Mouse (Mus musculus): ENCODE measurements around the gene Dkk2. TPM values are rescaled to one million over a fixed set of nuclear protein-coding genes. Genes with fewer than 3 reads are reported as not detected.

Dkk2 gene
- polyA plus RNA-seq, 1 experiment from 2014 or later, result 6.8 TPM

DNA sequence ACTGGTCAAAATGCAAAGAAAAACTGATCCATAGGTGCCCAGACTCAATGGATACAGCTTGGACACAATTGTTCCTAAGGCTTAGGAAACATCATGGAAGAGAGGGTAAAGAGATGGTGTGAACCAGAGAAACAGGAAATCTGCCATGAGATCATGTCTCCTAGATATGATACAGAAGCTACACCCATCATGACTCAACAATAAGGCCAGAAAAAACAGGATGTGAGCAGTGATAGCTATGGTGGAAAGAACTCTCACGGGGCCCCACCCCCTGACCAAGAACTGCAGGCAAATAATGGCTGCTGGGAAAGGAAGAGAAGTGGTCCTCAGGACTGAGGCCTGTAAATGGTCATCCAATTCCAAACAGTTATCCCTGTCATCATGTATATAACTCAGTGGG, 142.5 kb downstream of the Dkk2 start:
- H3K36me3 ChIP-seq, result no peaks in the 10 kb centered on the region
- no peaks in the 10 kb centered on the region for H3K9me3 ChIP-seq (replicated peaks)
- H3K27ac ChIP-seq, result no peak overlapping the region
- WGBS, result 81% methylated on average over 1 of the region's 1 CpGs
- H3K4me3 ChIP-seq, result no peak overlapping the region
- no peak for DNase-seq (ENCODE audit: low spot score)
- H3K27me3 ChIP-seq (ENCODE audit: low read depth, poor library complexity, severe bottlenecking), result no peaks in the 10 kb centered on the region
- no peaks in the 10 kb centered on the region for H3K4me1 ChIP-seq

Data from limb, embryonic 10.5 days (tissue).